Mouse (Mus musculus) thymus, adult 2 months (tissue): Measurements from ENCODE around the gene Arpin.

ENCODE experiments used
- CTCF ChIP-seq: fragments of 200-500 bp; IDR thresholded peaks from 2 replicates; pipeline ENCODE4 v1.5.1; 2012; ENCODE audit warnings: mild to moderate bottlenecking, control low read depth, low read length, moderate library complexity, borderline replicate concordance; ENCODE audit not compliant: control insufficient read depth, poor library complexity, insufficient read depth; ENCODE audit errors: extremely low read depth
- POLR2A ChIP-seq: fragments of 200-500 bp; IDR thresholded peaks from 2 replicates; pipeline ENCODE4 v1.6.1; 2012; ENCODE audit warnings: mild to moderate bottlenecking, low read length, control low read depth, moderate library complexity; ENCODE audit not compliant: control insufficient read depth, poor library complexity, insufficient read depth; ENCODE audit errors: extremely low read depth

GRCm38 (mm10) chr7:79975316-79975715 is 40.2 kb upstream of the Arpin start:
- TF ChIP-seq POLR2A = no peak
- no peak for TF ChIP-seq CTCF
